Mouse (Mus musculus): Measurements from ENCODE around the gene Acsl6. TPM values are rescaled to one million over a fixed set of nuclear protein-coding genes. Genes with fewer than 3 reads are reported as not detected.
"Not testable (repeated sequence)": the region's sequence is repeated elsewhere in the genome, so short reads cannot be mapped to it uniquely, and the experiment has no call there.

Acsl6 gene
- polyA plus RNA-seq, 1 experiment from 2014 or later: 1.3 TPM

- no peak overlapping the region for H3K27ac ChIP-seq (ENCODE audit: low read depth, low read length)
- no peak overlapping the region for H3K4me3 ChIP-seq (ENCODE audit: low read depth, low read length)
- H3K9me3 ChIP-seq (ENCODE audit: control insufficient read depth): no peaks in the 10 kb centered on the region
- H3K4me1 ChIP-seq (replicated peaks; ENCODE audit: control insufficient read depth, insufficient read depth, low read length): no peaks in the 10 kb centered on the region
- TF ChIP-seq CTCF (IDR thresholded peaks at IDR 0.05; ENCODE audit: low read depth): no peak
- no peaks in the 10 kb centered on the region for H3K36me3 ChIP-seq (ENCODE audit: control insufficient read depth, insufficient read depth)
- no peak for ATAC-seq
- no peaks in the 10 kb centered on the region for H3K27me3 ChIP-seq (replicated peaks; ENCODE audit: control insufficient read depth, insufficient read depth, low read length)
- H3K9ac ChIP-seq (ENCODE audit: low read depth, low read length): no peak overlapping the region
- H3K4me2 ChIP-seq (replicated peaks; ENCODE audit: low read depth): no peak overlapping the region
- WGBS: 90% methylated on average over 1 of the region's 1 CpGs
These were observed 6.9 kb upstream of the Acsl6 start for GRCm38 (mm10) chr11:54296734-54297133.

- not testable (repeated sequence) for H3K4me2 ChIP-seq (replicated peaks; ENCODE audit: low read depth); H3K4me1 ChIP-seq (replicated peaks; ENCODE audit: control insufficient read depth, insufficient read depth, low read length); H3K4me3 ChIP-seq (ENCODE audit: low read depth, low read length); H3K9ac ChIP-seq (ENCODE audit: low read depth, low read length); ATAC-seq; H3K9me3 ChIP-seq (ENCODE audit: control insufficient read depth); H3K36me3 ChIP-seq (ENCODE audit: control insufficient read depth, insufficient read depth); H3K27ac ChIP-seq (ENCODE audit: low read depth, low read length); H3K27me3 ChIP-seq (replicated peaks; ENCODE audit: control insufficient read depth, insufficient read depth, low read length)
- 95% methylated on average over 2 of the region's 2 CpGs for WGBS
These were observed 6.1 kb upstream of the Acsl6 start for GRCm38 (mm10) chr11:54297471-54297870.

- Histone ChIP-seq H3K9ac (ENCODE audit: low read depth, low read length) (no peak overlapping the region), H3K36me3 (ENCODE audit: control insufficient read depth, insufficient read depth) (no peaks in the 10 kb centered on the region), H3K4me1 (replicated peaks; ENCODE audit: control insufficient read depth, insufficient read depth, low read length) (no peaks in the 10 kb centered on the region), H3K27me3 (replicated peaks; ENCODE audit: control insufficient read depth, insufficient read depth, low read length) (peaks cover 9% of the 10 kb centered on the region), H3K27ac (ENCODE audit: low read depth, low read length) (no peak overlapping the region), H3K4me2 (replicated peaks; ENCODE audit: low read depth) (no peak overlapping the region), H3K4me3 (ENCODE audit: low read depth, low read length) (no peak overlapping the region), H3K9me3 (ENCODE audit: control insufficient read depth) (no peaks in the 10 kb centered on the region)
- TF ChIP-seq CTCF (IDR thresholded peaks at IDR 0.05; ENCODE audit: low read depth): peak; percentile 29
- no peak for ATAC-seq
These were observed 4.8 kb upstream of the Acsl6 start for GRCm38 (mm10) chr11:54298777-54299176.

- no peaks in the 10 kb centered on the region for H3K4me1 ChIP-seq (replicated peaks; ENCODE audit: control insufficient read depth, insufficient read depth, low read length)
- no peak overlapping the region for H3K27ac ChIP-seq (ENCODE audit: low read depth, low read length)
- TF ChIP-seq CTCF (IDR thresholded peaks at IDR 0.05; ENCODE audit: low read depth): no peak
- H3K36me3 ChIP-seq (ENCODE audit: control insufficient read depth, insufficient read depth): no peaks in the 10 kb centered on the region
- no peak overlapping the region for H3K9ac ChIP-seq (ENCODE audit: low read depth, low read length)
- WGBS: 84% methylated on average over 8 of the region's 8 CpGs
- no peak for ATAC-seq
- no peak overlapping the region for H3K4me2 ChIP-seq (replicated peaks; ENCODE audit: low read depth)
- H3K9me3 ChIP-seq (ENCODE audit: control insufficient read depth): no peaks in the 10 kb centered on the region
- H3K27me3 ChIP-seq (replicated peaks; ENCODE audit: control insufficient read depth, insufficient read depth, low read length): peaks cover 21% of the 10 kb centered on the region
- H3K4me3 ChIP-seq (ENCODE audit: low read depth, low read length): no peak overlapping the region
These were observed 1.6 kb upstream of the Acsl6 start for GRCm38 (mm10) chr11:54301994-54302393.

- H3K4me1 ChIP-seq (replicated peaks; ENCODE audit: control insufficient read depth, insufficient read depth, low read length): no peaks in the 10 kb centered on the region
These were observed 992 bp upstream of the Acsl6 start for GRCm38 (mm10) chr11:54302606-54303005.

GRCm38 (mm10) chr11:54303076-54303727 is 396 bp upstream of the Acsl6 start:
- Histone ChIP-seq H3K4me2 (replicated peaks; ENCODE audit: low read depth) (no peak overlapping the region), H3K4me1 (replicated peaks; ENCODE audit: control insufficient read depth, insufficient read depth, low read length) (no peaks in the 10 kb centered on the region), H3K4me3 (ENCODE audit: low read depth, low read length) (no peak overlapping the region), H3K27ac (ENCODE audit: low read depth, low read length) (no peak overlapping the region), H3K36me3 (ENCODE audit: control insufficient read depth, insufficient read depth) (no peaks in the 10 kb centered on the region), H3K27me3 (replicated peaks; ENCODE audit: control insufficient read depth, insufficient read depth, low read length) (peaks cover 21% of the 10 kb centered on the region), H3K9me3 (ENCODE audit: control insufficient read depth) (no peaks in the 10 kb centered on the region), H3K9ac (ENCODE audit: low read depth, low read length) (no peak overlapping the region)
- no peak for TF ChIP-seq CTCF (IDR thresholded peaks at IDR 0.05; ENCODE audit: low read depth)
- WGBS: 19% methylated on average over 6 of the region's 6 CpGs
- ATAC-seq: no peak

More at GRCm38 (mm10) chr11:54302606-54303005, 992 bp upstream of the Acsl6 start:
- Histone ChIP-seq H3K27me3 (replicated peaks; ENCODE audit: control insufficient read depth, insufficient read depth, low read length) (peaks cover 21% of the 10 kb centered on the region), H3K36me3 (ENCODE audit: control insufficient read depth, insufficient read depth) (no peaks in the 10 kb centered on the region), H3K9me3 (ENCODE audit: control insufficient read depth) (no peaks in the 10 kb centered on the region), H3K4me3 (ENCODE audit: low read depth, low read length) (no peak overlapping the region), H3K27ac (ENCODE audit: low read depth, low read length) (no peak overlapping the region), H3K9ac (ENCODE audit: low read depth, low read length) (no peak overlapping the region), H3K4me2 (replicated peaks; ENCODE audit: low read depth) (no peak overlapping the region)
- 90% methylated on average over 3 of the region's 3 CpGs for WGBS
- TF ChIP-seq CTCF (IDR thresholded peaks at IDR 0.05; ENCODE audit: low read depth): no peak
- ATAC-seq: no peak

- H3K27me3 ChIP-seq (replicated peaks; ENCODE audit: control insufficient read depth, insufficient read depth, low read length): peaks cover 21% of the 10 kb centered on the region
- no peak for ATAC-seq
- H3K9me3 ChIP-seq (ENCODE audit: control insufficient read depth): no peaks in the 10 kb centered on the region
- peak overlapping the region; percentile 80 for H3K4me2 ChIP-seq (replicated peaks; ENCODE audit: low read depth)
- peak overlapping the region; percentile 46 for H3K4me3 ChIP-seq (ENCODE audit: low read depth, low read length)
- 8% methylated on average over 7 of the region's 7 CpGs for WGBS
- no peaks in the 10 kb centered on the region for H3K36me3 ChIP-seq (ENCODE audit: control insufficient read depth, insufficient read depth)
- H3K9ac ChIP-seq (ENCODE audit: low read depth, low read length): no peak overlapping the region
- H3K27ac ChIP-seq (ENCODE audit: low read depth, low read length): no peak overlapping the region
- TF ChIP-seq CTCF (IDR thresholded peaks at IDR 0.05; ENCODE audit: low read depth): no peak
- no peaks in the 10 kb centered on the region for H3K4me1 ChIP-seq (replicated peaks; ENCODE audit: control insufficient read depth, insufficient read depth, low read length)
These were observed 874 bp downstream of the Acsl6 start for GRCm38 (mm10) chr11:54304471-54304873.
